Comparison of ENCODE assay signal across 8 mouse cellular contexts in genomic region chr2:30287027-30287373, GRCm38 (mm10). TPM values are rescaled to one million over a fixed set of nuclear protein-coding genes. Genes with fewer than 3 reads are reported as not detected.
DNase-seq lines count a peak whose midpoint lies in the region; ATAC-seq and TF ChIP-seq lines count a peak whose summit lies in the region.

No protein-coding gene starts in this region.

- H3K9ac ChIP-seq in hindbrain, postnatal 0 days (replicated peaks; ENCODE audit: low read length) = peak overlapping the region; percentile 88
- peak overlapping the region; percentile 86 for H3K9ac ChIP-seq in midbrain, embryonic 12.5 days (replicated peaks)

- H3K4me1 ChIP-seq in hindbrain, postnatal 0 days (ENCODE audit: insufficient read depth, low read length) = peaks cover 19% of the 10 kb centered on the region; the same call in 1 of the 2 replicates
- peaks cover 22% of the 10 kb centered on the region for H3K4me1 ChIP-seq in midbrain, embryonic 12.5 days

- under 1% methylated on average over 10 of the region's 10 CpGs for WGBS in hindbrain, postnatal 0 days
- 0% methylated on average over 10 of the region's 10 CpGs for WGBS in midbrain, embryonic 12.5 days

- peak overlapping the region; percentile 91 for H3K4me3 ChIP-seq in hindbrain, postnatal 0 days (ENCODE audit: low read length)
- H3K4me3 ChIP-seq in midbrain, embryonic 12.5 days = peak overlapping the region; percentile 95

- DNase-seq in embryo, embryonic 10 days (ENCODE audit: low spot score) = peak; percentile 63
- no peak for DNase-seq in embryo, embryonic 9.5 days (ENCODE audit: extremely low spot score)
- DNase-seq in 3T3-L1 (ENCODE audit: low read depth, low spot score) = peak; percentile 68
- peak; percentile 22 for DNase-seq in c-Kit-positive CD71-negative TER-119-negative erythroid progenitor cells, embryonic 14.5 days (ENCODE audit: low read depth)
- DNase-seq in hindbrain, postnatal 0 days (ENCODE audit: low spot score) = peak; percentile 58
- DNase-seq in layer of hippocampus, adult 18-20 months (ENCODE audit: low spot score in 2 of 2) = no peak

- peak overlapping the region; percentile 72; the same call in 1 of the 2 replicates for H3K27ac ChIP-seq in hindbrain, postnatal 0 days
- peak overlapping the region; percentile 57 for H3K27ac ChIP-seq in midbrain, embryonic 12.5 days (replicated peaks)

- no peaks in the 10 kb centered on the region for H3K9me3 ChIP-seq in hindbrain, postnatal 0 days (ENCODE audit: low read length)
- H3K9me3 ChIP-seq in midbrain, embryonic 12.5 days = no peaks in the 10 kb centered on the region

- peak; percentile 20; the same call in 1 of the 2 replicates for TF ChIP-seq CTCF in hindbrain, postnatal 0 days (IDR thresholded peaks at IDR 0.05; ENCODE audit: low read depth)

- H3K27me3 ChIP-seq in hindbrain, postnatal 0 days (ENCODE audit: insufficient read depth, low read length) = no peaks in the 10 kb centered on the region
- no peaks in the 10 kb centered on the region for H3K27me3 ChIP-seq in midbrain, embryonic 12.5 days

- no peak for ATAC-seq in hindbrain, postnatal 0 days
- no peak for ATAC-seq in midbrain, embryonic 12.5 days (ENCODE audit: low FRiP score, low read depth)
- ATAC-seq in inflammation-experienced regulatory T-cells, adult 6 months = no peak

- H3K36me3 ChIP-seq in hindbrain, postnatal 0 days (ENCODE audit: insufficient read depth, low read length) = no peaks in the 10 kb centered on the region
- H3K36me3 ChIP-seq in midbrain, embryonic 12.5 days = peaks cover 3% of the 10 kb centered on the region; the same call in 1 of the 2 replicates

- peak overlapping the region; percentile 96 for H3K4me2 ChIP-seq in hindbrain, postnatal 0 days (ENCODE audit: low read depth, low read length)
- H3K4me2 ChIP-seq in midbrain, embryonic 12.5 days (replicated peaks) = peak overlapping the region; percentile 99

RNA-seq across cellular contexts. Expression of gene Nup188, which starts 0.8 kb away (rescaled TPM):
- 32.6 and 51.0 TPM in 2 replicates for total RNA-seq in hindbrain, postnatal 0 days (2014; rRNA removed)
- 11.9 and 12.6 TPM in 2 replicates for polyA plus RNA-seq in hindbrain, postnatal 0 days (2015; fragmentation: Nextera tagmentation; extraction: Ambion mirVana)
- polyA plus RNA-seq in midbrain, embryonic 12.5 days (2016; fragmentation: Nextera tagmentation; extraction: Ambion mirVana) = 34.3 and 37.7 TPM in 2 replicates
- 10 to 100 TPM; 26.4 to 30.2 (median 26.9) TPM for polyA plus RNA-seq in inflammation-experienced regulatory T-cells, adult 6 months (2017; shearing (Covaris generic))
- 10 to 100 TPM; 19.5 to 21.9 TPM for total RNA-seq in layer of hippocampus, adult 18-20 months (2021)

RNA-seq across cellular contexts. Expression of gene Dolk, which starts 0.9 kb away (rescaled TPM):
- 43.7 and 50.4 TPM in 2 replicates for total RNA-seq in hindbrain, postnatal 0 days (2014; rRNA removed)
- 42.1 and 43.5 TPM in 2 replicates for polyA plus RNA-seq in hindbrain, postnatal 0 days (2015; fragmentation: Nextera tagmentation; extraction: Ambion mirVana)
- 25.5 and 28.2 TPM in 2 replicates for polyA plus RNA-seq in midbrain, embryonic 12.5 days (2016; fragmentation: Nextera tagmentation; extraction: Ambion mirVana)
- polyA plus RNA-seq in inflammation-experienced regulatory T-cells, adult 6 months (2017; shearing (Covaris generic)) = 10 to 100 TPM; 10.8 to 14.6 (median 10.9) TPM
- total RNA-seq in layer of hippocampus, adult 18-20 months (2021) = 10 to 100 TPM; 19.8 to 22.3 TPM

RNA-seq across cellular contexts. Expression of gene Gm28038, which starts 6.2 kb away (rescaled TPM):
- total RNA-seq in hindbrain, postnatal 0 days (2014; rRNA removed) = not detected in 2 replicates
- not detected in 2 replicates for polyA plus RNA-seq in hindbrain, postnatal 0 days (2015; fragmentation: Nextera tagmentation; extraction: Ambion mirVana)
- polyA plus RNA-seq in midbrain, embryonic 12.5 days (2016; fragmentation: Nextera tagmentation; extraction: Ambion mirVana) = not detected in 2 replicates
- polyA plus RNA-seq in inflammation-experienced regulatory T-cells, adult 6 months (2017; shearing (Covaris generic)) = 1 to 10 TPM in 1 of 3 experiments, not detected in 2; 7.1 TPM
- not detected for total RNA-seq in layer of hippocampus, adult 18-20 months (2021)

RNA-seq across cellular contexts. Expression of gene Phyhd1, which starts 21.0 kb away (rescaled TPM):
- total RNA-seq in hindbrain, postnatal 0 days (2014; rRNA removed) = 5.6 and 8.9 TPM in 2 replicates
- polyA plus RNA-seq in hindbrain, postnatal 0 days (2015; fragmentation: Nextera tagmentation; extraction: Ambion mirVana) = 6.2 and 7.4 TPM in 2 replicates
- polyA plus RNA-seq in midbrain, embryonic 12.5 days (2016; fragmentation: Nextera tagmentation; extraction: Ambion mirVana) = 4.4 and 7.1 TPM in 2 replicates
- polyA plus RNA-seq in inflammation-experienced regulatory T-cells, adult 6 months (2017; shearing (Covaris generic)) = 1 to 10 TPM; 2.5 to 4.8 (median 4.3) TPM
- total RNA-seq in layer of hippocampus, adult 18-20 months (2021) = 10 to 100 TPM; 17.7 to 20.1 TPM

RNA-seq across cellular contexts. Expression of gene Gm28035, which starts 46.6 kb away (rescaled TPM):
- 6.8 and 15.1 TPM in 2 replicates for total RNA-seq in hindbrain, postnatal 0 days (2014; rRNA removed)
- polyA plus RNA-seq in hindbrain, postnatal 0 days (2015; fragmentation: Nextera tagmentation; extraction: Ambion mirVana) = 0.25 and 0.31 TPM in 2 replicates
- 0.39 and 0.51 TPM in 2 replicates for polyA plus RNA-seq in midbrain, embryonic 12.5 days (2016; fragmentation: Nextera tagmentation; extraction: Ambion mirVana)
- under 1 TPM in 2 of 3 experiments, not detected in 1; 0.16 to 0.17 TPM for polyA plus RNA-seq in inflammation-experienced regulatory T-cells, adult 6 months (2017; shearing (Covaris generic))
- total RNA-seq in layer of hippocampus, adult 18-20 months (2021) = 1 to 10 TPM; 8.4 to 9.5 TPM

Comparison
In these comparisons a context has a peak if more than half of its experiments do, and no peak if none do; other contexts are left out.
1. DNase-seq: peak in embryo, embryonic 10 days (single experiment), 3T3-L1 (single experiment), c-Kit-positive CD71-negative TER-119-negative erythroid progenitor cells, embryonic 14.5 days (single experiment) and hindbrain, postnatal 0 days (single experiment); none in embryo, embryonic 9.5 days (single experiment) and layer of hippocampus, adult 18-20 months (0 of 2).